Mouse (Mus musculus) forebrain, embryonic 15.5 days (tissue): ENCODE measurements at regions not wholly inside any gene's neighbourhood (a gene's known extent, or its start where the extent isn't known, plus 50 kb on each side); places are given as distances from the start of the nearest gene placed in this dataset.

Source experiments
- ATAC-seq: fragments of 200-750 bp; cut with Nextera tagmentation; replicated peaks from 2 replicates; pipeline ENCODE4 v1.8.0; 2017; ENCODE audit warnings: mild to moderate bottlenecking, moderate TSS enrichment, moderate library complexity
- H3K27ac ChIP-seq: fragments of 300-500 bp; sonication (generic); replicated peaks from 2 replicates; pipeline ENCODE4 v1.5.1; 2015; ENCODE audit warnings: mild to moderate bottlenecking, inconsistent platforms
- H3K27me3 ChIP-seq: fragments of 300-500 bp; sonication (generic); 2 replicates; pipeline ENCODE4 v1.6.1; 2015; ENCODE audit warnings: inconsistent platforms
- H3K36me3 ChIP-seq: fragments of 300-500 bp; sonication (generic); 2 replicates; pipeline ENCODE4 v1.6.1; 2015; ENCODE audit warnings: mild to moderate bottlenecking, inconsistent platforms
- H3K4me1 ChIP-seq: fragments of 300-500 bp; sonication (generic); 2 replicates; pipeline ENCODE4 v1.6.1; 2015; ENCODE audit warnings: inconsistent platforms
- H3K4me2 ChIP-seq: fragments of 300-500 bp; sonication (generic); replicated peaks from 2 replicates; pipeline ENCODE4 v1.6.1; 2015; ENCODE audit warnings: mild to moderate bottlenecking, inconsistent platforms
- H3K4me3 ChIP-seq: fragments of 300-500 bp; sonication (generic); 2 replicates; pipeline ENCODE4 v1.5.1; 2015; ENCODE audit warnings: mild to moderate bottlenecking, inconsistent platforms
- H3K9ac ChIP-seq: fragments of 300-500 bp; sonication (generic); replicated peaks from 2 replicates; pipeline ENCODE4 v1.6.1; 2015; ENCODE audit warnings: mild to moderate bottlenecking, inconsistent platforms
- H3K9me3 ChIP-seq: fragments of 300-500 bp; sonication (generic); 2 replicates; pipeline ENCODE4 v1.6.1; 2016; ENCODE audit warnings: inconsistent platforms
- WGBS: fragments of 180-500 bp; shearing (Covaris S2); methylation state at CpG from one replicate; pipeline ENCODE4 v1.1.7; 2015; ENCODE audit warnings: mixed read lengths; 5-methylcytosine and 5-hydroxymethylcytosine counted together

DNA sequence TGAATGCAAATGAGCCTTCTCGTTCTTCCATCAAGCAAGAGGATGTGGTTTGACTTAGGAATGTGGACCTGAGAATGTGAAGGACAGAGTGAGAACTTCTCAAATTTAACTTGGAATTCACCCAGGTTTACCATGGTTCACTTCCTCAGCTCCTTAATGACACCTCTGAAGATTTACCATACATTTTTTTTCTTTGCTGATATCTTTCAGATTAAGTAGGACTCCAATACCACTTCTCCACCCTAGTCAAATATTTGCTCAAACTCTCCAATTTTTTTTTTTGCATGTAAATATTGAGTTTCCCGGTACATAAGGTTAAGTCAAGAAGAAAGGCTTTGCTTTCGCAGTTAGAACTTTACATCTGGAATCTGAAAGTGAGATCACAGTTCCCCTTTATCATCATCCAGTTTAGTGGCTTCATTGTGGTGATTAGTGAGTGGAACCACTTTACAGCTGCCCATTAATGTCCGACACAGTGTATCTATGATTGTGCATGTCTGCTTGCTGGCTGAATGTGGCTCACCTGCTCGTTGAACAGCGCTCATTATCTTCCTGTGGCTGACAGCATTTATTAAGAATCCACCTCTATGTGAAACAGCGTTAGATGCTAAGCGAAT is 446.0 kb upstream of the Adam34 start:
- Histone ChIP-seq H3K4me1 (no peaks in the 10 kb centered on the region), H3K27me3 (no peaks in the 10 kb centered on the region), H3K9me3 (no peaks in the 10 kb centered on the region), H3K4me2 (no peak overlapping the region), H3K4me3 (no peak overlapping the region), H3K27ac (no peak overlapping the region), H3K9ac (no peak overlapping the region), H3K36me3 (no peaks in the 10 kb centered on the region)
- no peak for ATAC-seq
- 67% methylated on average over 8 of the region's 8 CpGs for WGBS

DNA sequence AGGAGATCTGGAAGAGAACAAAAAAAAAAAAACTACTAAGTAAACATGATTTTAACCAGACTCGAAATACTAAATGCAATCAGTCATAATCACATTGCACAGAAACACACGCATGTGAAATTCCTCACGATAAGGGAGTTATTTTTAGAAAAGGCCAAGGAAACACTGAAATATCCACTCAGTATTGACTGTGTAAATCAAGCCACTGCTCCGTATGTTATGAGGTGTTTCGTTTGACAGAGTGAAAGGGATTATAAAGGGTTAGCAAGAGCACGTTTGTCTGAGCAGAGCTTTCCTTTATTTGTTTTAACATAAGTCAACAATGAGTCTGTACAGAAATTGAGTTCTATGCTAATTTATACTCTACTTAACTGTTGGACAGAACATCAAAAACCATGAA is 455.3 kb upstream of the Adam34 start:
- H3K27me3 ChIP-seq = no peaks in the 10 kb centered on the region
- no peaks in the 10 kb centered on the region for H3K36me3 ChIP-seq
- no peak for ATAC-seq
- H3K27ac ChIP-seq = no peak overlapping the region
- no peak overlapping the region for H3K9ac ChIP-seq
- no peaks in the 10 kb centered on the region for H3K9me3 ChIP-seq
- no peak overlapping the region for H3K4me2 ChIP-seq
- no peaks in the 10 kb centered on the region for H3K4me1 ChIP-seq
- H3K4me3 ChIP-seq = no peak overlapping the region
- 50% methylated on average over 6 of the region's 6 CpGs for WGBS

DNA sequence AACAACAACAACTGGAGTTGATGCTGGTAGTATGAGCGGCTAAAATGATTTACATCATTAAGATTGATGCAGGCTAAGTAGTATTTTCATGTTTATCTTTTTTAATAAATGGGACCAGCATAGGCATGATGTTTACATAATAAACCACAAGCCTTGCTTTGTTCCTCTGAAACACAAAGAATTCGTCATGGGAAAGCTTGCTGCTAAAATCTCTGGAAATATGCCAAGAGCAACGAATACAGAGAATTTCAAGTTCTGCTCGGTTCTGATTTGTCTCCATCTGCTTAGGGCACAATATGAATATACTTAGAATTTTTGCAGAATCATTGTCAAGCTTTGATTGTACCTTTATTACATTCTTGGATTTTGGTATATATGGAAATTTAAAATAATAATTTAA is 467.2 kb upstream of the Adam34 start:
- no peaks in the 10 kb centered on the region for H3K4me1 ChIP-seq
- H3K9me3 ChIP-seq = no peaks in the 10 kb centered on the region
- WGBS = 24% methylated on average over 4 of the region's 4 CpGs
- ATAC-seq = no peak
- H3K4me2 ChIP-seq = no peak overlapping the region
- H3K4me3 ChIP-seq = no peak overlapping the region
- H3K36me3 ChIP-seq = no peaks in the 10 kb centered on the region
- no peaks in the 10 kb centered on the region for H3K27me3 ChIP-seq
- no peak overlapping the region for H3K9ac ChIP-seq
- H3K27ac ChIP-seq = no peak overlapping the region

DNA sequence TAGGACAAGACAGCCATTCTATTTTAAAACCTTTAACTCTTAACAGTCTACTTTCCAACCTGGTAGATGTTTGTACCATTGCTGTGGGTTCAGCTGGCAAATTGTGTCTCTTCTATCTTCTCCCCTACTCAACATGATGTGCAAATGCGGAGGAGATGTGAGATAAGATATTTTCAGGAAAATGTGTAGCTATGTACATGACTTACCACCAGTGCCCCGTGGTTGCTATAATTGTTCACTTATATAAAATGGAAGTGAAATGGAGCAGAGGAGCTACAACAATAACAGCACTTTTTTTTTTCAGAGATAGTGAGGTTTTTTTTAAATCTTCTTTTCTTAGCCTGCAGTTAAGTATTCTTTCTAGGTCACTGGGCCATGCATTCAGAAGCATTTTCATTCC is 492.4 kb upstream of the Adam34 start:
- no peak for ATAC-seq
- 79% methylated on average over 2 of the region's 2 CpGs for WGBS

DNA sequence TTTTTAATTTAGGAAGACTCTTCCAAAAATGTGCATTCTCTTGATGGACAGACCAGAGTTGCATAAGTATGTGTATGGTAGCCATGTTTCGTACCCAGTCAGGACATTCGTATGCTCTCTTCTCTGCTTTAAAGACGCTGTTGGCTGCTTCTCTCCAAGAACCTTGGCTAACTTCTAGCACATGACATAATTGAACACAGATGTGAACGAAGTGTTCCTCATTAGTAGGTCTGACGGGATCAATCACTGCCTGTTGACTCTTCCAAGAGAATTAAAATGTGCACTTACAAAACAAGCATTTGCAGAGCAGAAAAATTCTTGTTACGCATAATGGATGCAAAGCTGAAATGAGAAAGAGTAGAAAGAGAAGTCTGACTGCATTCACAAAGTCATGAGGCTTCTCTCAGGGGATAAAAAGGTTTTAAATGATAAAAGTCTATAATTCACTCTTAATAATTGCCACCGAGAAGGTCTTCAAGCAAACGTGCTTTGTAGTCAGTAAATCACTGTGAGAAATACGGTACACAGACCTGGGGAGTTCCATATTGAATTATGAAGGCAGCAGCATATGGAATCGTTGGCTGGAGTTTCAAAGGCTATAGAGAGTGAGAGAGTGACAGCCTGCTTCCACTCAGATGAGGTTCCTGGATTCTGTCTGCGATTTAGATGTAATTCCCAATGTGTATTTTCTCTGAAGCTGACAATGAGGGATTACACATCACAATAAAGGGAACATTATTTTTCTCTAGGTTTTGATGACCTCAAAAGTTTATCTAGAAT is 496.7 kb upstream of the Adam34 start:
- H3K36me3 ChIP-seq = no peaks in the 10 kb centered on the region
- WGBS = 61% methylated on average over 11 of the region's 11 CpGs
- no peaks in the 10 kb centered on the region for H3K9me3 ChIP-seq
- H3K4me2 ChIP-seq = no peak overlapping the region
- no peak for ATAC-seq
- H3K4me3 ChIP-seq = no peak overlapping the region
- H3K9ac ChIP-seq = no peak overlapping the region
- H3K27ac ChIP-seq = no peak overlapping the region
- H3K4me1 ChIP-seq = no peaks in the 10 kb centered on the region
- no peaks in the 10 kb centered on the region for H3K27me3 ChIP-seq

More for the DNA sequence above, 492.4 kb upstream of the Adam34 start:
- Histone ChIP-seq H3K4me2 (no peak overlapping the region), H3K4me1 (no peaks in the 10 kb centered on the region), H3K9ac (no peak overlapping the region), H3K27me3 (no peaks in the 10 kb centered on the region), H3K9me3 (no peaks in the 10 kb centered on the region), H3K36me3 (no peaks in the 10 kb centered on the region), H3K4me3 (no peak overlapping the region), H3K27ac (no peak overlapping the region)

DNA sequence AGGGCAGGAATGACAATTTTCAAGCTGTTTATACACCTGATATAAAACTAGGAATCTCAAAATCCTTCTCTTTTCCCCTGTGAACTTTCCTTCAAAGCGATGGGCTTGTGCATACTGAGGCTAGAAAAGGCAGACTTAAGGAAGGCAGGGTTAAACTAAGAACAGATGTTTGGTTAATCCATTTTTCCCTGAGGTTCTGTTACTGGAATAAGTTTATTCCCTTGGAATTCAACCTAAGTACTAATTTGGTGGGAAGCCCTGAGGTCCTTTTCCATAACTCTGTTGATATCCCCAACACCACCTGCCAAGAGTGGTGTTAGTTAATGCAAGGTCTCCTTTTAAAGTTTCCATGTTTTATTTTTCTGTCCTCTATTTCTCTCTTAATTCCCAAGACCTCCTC is 512.5 kb upstream of the Adam34 start:
- ATAC-seq = no peak
- Histone ChIP-seq H3K36me3 (no peaks in the 10 kb centered on the region), H3K4me3 (no peak overlapping the region), H3K4me2 (no peak overlapping the region), H3K9me3 (no peaks in the 10 kb centered on the region), H3K9ac (no peak overlapping the region), H3K27ac (no peak overlapping the region), H3K27me3 (no peaks in the 10 kb centered on the region), H3K4me1 (no peaks in the 10 kb centered on the region)
- WGBS = 91% methylated on average over 1 of the region's 1 CpGs

DNA sequence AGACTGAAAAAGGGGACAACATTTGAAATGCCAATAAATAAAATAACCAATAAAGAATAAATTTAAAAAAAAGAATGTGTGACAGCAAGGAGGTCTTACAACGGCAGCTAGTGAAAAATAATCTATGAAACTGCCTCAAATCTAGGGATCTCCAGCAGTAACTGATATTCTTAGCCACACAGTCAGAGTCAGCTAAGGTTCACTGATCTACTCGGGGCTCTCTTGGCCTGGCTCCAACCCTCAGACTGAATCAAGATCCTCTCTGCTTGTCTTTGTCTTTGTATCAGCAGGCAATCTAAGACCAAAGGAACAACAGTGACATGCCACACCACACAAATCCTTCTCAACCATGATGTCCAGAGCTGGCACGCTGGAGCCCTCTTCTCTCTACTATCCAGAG is 542.5 kb upstream of the Adam34 start:
- ATAC-seq = no peak
- no peaks in the 10 kb centered on the region for H3K4me1 ChIP-seq
- H3K27me3 ChIP-seq = no peaks in the 10 kb centered on the region
- no peaks in the 10 kb centered on the region for H3K9me3 ChIP-seq
- no peaks in the 10 kb centered on the region for H3K36me3 ChIP-seq
- no peak overlapping the region for H3K4me3 ChIP-seq
- 74% methylated on average over 3 of the region's 3 CpGs for WGBS
- H3K27ac ChIP-seq = no peak overlapping the region
- no peak overlapping the region for H3K9ac ChIP-seq
- no peak overlapping the region for H3K4me2 ChIP-seq

DNA sequence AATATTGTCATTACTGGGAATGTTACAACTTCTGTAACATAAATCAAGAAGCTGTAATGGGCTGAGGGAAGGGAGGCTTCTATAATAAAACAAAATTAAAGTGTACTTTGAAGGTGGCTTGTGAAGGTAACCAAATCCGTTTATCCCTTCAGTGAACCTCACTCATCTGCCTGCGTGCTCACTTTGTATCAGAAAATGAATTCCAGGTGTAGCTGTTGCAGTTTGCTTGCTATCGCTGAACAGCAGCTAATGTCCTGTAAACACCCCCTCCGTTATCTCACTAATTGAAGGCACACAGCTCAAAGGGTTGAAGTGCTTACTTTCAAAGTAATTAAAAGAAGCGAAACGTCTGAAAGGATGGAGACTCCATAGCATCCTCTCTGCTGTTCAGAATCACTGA is 547.2 kb upstream of the Adam34 start:
- no peak for ATAC-seq
- H3K27me3 ChIP-seq = no peaks in the 10 kb centered on the region
- WGBS = 40% methylated on average over 6 of the region's 6 CpGs
- H3K36me3 ChIP-seq = no peaks in the 10 kb centered on the region
- no peak overlapping the region for H3K4me2 ChIP-seq
- H3K9ac ChIP-seq = no peak overlapping the region
- no peak overlapping the region for H3K4me3 ChIP-seq
- H3K9me3 ChIP-seq = no peaks in the 10 kb centered on the region
- no peak overlapping the region for H3K27ac ChIP-seq
- no peaks in the 10 kb centered on the region for H3K4me1 ChIP-seq

DNA sequence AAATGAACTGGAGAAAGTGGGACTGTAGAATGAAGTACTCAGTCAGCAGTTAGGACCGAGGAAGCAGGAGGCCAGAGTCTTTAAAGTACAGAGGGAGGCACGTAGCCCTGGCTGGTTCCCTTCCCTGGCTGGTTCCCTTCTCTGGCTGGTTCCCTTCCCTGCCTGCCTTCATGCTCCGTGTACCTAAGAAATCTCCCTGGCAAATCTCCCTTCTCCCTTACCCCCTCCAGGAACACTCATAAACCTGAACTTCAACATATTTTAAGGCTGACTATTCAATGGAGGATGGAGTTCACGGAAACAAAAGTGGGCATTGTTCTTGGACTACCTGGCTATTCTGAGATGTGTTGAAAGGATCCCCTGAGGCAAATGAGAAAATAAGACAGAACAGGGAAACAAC is 551.2 kb upstream of the Adam34 start:
- Histone ChIP-seq H3K4me3 (no peak overlapping the region), H3K36me3 (no peaks in the 10 kb centered on the region), H3K27me3 (no peaks in the 10 kb centered on the region), H3K9ac (no peak overlapping the region), H3K27ac (no peak overlapping the region), H3K4me2 (no peak overlapping the region), H3K9me3 (no peaks in the 10 kb centered on the region), H3K4me1 (no peaks in the 10 kb centered on the region)
- 81% methylated on average over 4 of the region's 4 CpGs for WGBS
- ATAC-seq = no peak

DNA sequence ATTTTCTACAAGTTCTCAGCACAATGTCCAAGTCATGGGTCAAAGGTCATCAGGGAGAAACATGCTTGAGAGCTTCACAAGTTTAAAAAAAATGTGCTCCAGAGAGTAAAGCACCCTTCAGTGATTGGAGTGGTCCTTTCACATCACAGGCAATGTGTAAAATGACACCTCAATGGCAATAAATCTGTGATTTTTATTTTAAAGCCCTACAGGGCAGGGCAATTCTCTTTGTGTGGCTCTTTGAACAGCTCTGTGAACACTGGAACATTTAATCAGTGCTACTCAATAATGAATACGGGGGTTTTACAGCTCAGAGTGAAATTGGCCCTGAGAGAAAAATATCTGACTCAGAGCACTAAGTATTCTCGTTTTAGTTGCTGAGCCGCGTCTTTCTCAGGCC is 563.5 kb upstream of the Adam34 start:
- Histone ChIP-seq H3K9ac (no peak overlapping the region), H3K4me1 (no peaks in the 10 kb centered on the region), H3K27ac (no peak overlapping the region), H3K9me3 (no peaks in the 10 kb centered on the region), H3K27me3 (no peaks in the 10 kb centered on the region), H3K4me2 (no peak overlapping the region), H3K4me3 (no peak overlapping the region), H3K36me3 (no peaks in the 10 kb centered on the region)
- ATAC-seq = no peak
- 69% methylated on average over 4 of the region's 4 CpGs for WGBS

DNA sequence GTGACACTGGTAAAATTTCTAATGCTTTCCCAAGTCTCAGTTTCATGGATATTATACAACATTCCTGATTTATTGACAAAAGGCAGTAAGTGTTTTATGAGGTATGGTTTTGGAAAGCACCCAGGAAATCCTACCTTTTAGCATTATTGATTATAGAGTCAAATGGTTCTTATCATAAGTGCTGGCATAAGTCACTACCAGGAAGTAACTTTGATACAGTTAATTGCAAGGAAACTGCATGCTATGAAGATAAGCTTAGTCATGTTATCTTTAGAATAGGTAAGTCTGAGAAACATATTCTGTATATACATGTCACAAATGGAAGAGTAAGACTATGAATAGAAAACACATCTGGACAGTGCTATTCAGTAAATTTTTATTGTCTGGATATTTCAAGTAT is 608.4 kb upstream of the Adam34 start:
- H3K9me3 ChIP-seq = no peaks in the 10 kb centered on the region
- H3K4me3 ChIP-seq = no peak overlapping the region
- no peak for ATAC-seq
- no peak overlapping the region for H3K27ac ChIP-seq
- H3K27me3 ChIP-seq = no peaks in the 10 kb centered on the region
- H3K36me3 ChIP-seq = no peaks in the 10 kb centered on the region
- H3K4me2 ChIP-seq = no peak overlapping the region
- no peak overlapping the region for H3K9ac ChIP-seq
- no peaks in the 10 kb centered on the region for H3K4me1 ChIP-seq

DNA sequence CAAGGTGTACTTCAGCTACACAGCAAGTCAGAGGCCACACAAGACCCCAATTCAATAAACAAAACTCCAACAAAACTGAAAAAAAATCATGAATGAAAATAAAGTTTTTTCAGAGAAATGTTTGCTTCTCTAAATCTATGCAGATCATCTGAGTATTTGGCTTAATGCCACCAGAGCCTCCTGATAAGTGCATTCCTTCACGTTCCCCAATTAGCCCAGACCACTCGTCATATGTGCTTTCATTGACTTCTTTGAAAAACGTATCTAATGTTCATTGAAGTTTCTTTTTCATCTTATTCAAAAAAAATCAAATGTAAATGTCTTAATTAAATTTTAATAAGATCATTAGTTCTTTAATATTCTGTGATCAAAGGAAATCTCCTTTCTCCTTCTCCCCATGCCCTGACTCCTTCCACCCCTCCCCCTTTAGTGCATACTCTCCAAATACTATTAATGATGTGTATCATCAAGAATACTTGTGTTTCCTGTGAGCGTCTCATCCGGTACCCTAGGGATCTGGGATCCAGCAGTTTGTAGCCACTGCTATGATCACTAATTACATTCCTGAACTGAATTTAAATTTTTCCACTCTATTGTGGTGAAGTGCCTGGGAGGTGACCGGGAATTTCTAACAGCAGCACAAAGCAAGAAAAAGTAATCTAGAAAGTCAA is 600.8 kb upstream of the Fat1 start:
- Histone ChIP-seq H3K27ac (no peak overlapping the region), H3K9me3 (no peaks in the 10 kb centered on the region), H3K4me1 (no peaks in the 10 kb centered on the region), H3K36me3 (no peaks in the 10 kb centered on the region), H3K27me3 (no peaks in the 10 kb centered on the region), H3K4me3 (no peak overlapping the region), H3K9ac (no peak overlapping the region), H3K4me2 (no peak overlapping the region)
- WGBS = 36% methylated on average over 6 of the region's 6 CpGs
- no peak for ATAC-seq
